Mouse (Mus musculus): ENCODE measurements around the gene Vps37d. TPM values are rescaled to one million over a fixed set of nuclear protein-coding genes. Genes with fewer than 3 reads are reported as not detected.

The Vps37d gene
- polyA plus RNA-seq (2015; fragmentation: Nextera tagmentation; extraction: Ambion mirVana): 29.4 and 29.8 TPM in 2 replicates

DNA sequence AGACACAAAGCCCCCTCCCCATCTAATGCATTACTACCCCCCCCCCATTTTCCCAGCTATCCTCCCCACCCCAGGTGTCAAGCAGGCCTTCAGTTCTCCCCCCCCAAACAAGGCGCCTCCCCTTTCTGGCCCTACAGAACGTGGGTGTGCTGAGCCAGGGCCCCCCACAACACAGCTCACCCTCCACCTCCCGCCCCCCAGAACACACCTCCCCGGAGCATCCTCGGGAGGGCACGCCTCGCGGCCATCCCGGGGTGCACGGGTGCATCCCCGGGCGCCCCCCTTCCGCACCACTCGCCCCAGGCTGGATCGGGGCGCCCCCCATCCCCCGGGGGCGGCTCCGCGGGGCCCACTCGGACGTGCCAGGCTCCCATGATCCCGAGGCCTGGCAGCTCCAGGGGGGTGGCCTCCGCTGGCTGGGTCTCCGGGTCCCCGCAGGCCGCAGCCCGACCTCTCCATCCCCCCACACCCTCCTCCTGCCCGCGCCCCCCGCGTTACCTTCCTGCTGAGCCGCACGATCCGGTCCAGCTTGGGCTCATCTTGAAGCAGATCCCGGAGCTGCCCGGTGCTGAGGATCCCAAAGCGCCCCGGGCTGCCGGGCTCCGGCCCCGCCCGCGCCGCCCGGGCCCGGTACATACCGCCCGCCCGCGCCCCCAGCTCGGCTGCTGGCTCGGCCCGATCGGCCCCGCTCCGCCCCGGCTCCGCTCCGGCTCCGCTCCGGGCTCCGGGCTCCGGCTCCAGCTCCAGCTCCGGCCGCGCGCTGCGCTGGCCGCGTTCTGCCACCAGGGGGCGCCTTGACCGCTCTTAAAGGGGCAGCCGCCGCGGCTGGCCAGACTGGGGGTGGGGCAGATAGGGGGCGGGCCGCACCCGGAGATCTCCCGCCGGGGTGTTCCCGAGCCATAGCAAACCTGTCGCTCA lies at the start of gene Vps37d:
Gene Vps37d (minus strand): TSS at position 703 of the 918 bp plus-strand sequence.
- under 1% methylated on average over 56 of the region's 83 CpGs for WGBS
- H3K36me3 ChIP-seq (ENCODE audit: control insufficient read depth, insufficient read depth, low read length): peaks cover 2% of the 10 kb centered on the region; the same call in 1 of the 2 replicates
- ATAC-seq: peak; percentile 91
- peak within 1 kb of the TSS; percentile 95 for H3K27ac ChIP-seq (ENCODE audit: low read depth, low read length)
- H3K4me2 ChIP-seq (ENCODE audit: low read length): peak within 1 kb of the TSS; percentile 80
- peak within 1 kb of the TSS; percentile 87 for H3K9ac ChIP-seq (ENCODE audit: low read depth, low read length)
- H3K4me1 ChIP-seq (ENCODE audit: control insufficient read depth, insufficient read depth, low read depth, low read length): peaks cover 14% of the 10 kb centered on the region
- peak within 1 kb of the TSS; percentile 64 for H3K4me3 ChIP-seq (ENCODE audit: low read length)
- no peaks in the 10 kb centered on the region for H3K27me3 ChIP-seq (replicated peaks; ENCODE audit: control insufficient read depth, insufficient read depth, low read length)
- no peaks in the 10 kb centered on the region for H3K9me3 ChIP-seq (ENCODE audit: control insufficient read depth, low read length)

GRCm38 (mm10) chr5:135127669-135128068 lies 49.6 kb upstream of the Vps37d start:
- no peak for ATAC-seq
- WGBS: 84% methylated on average over 6 of the region's 6 CpGs
- H3K4me1 ChIP-seq (ENCODE audit: control insufficient read depth, insufficient read depth, low read depth, low read length): no peaks in the 10 kb centered on the region

GRCm38 (mm10) chr5:135126121-135126520 lies 48.1 kb upstream of the Vps37d start:
- peaks cover 3% of the 10 kb centered on the region; the same call in 1 of the 2 replicates for H3K27me3 ChIP-seq (replicated peaks; ENCODE audit: control insufficient read depth, insufficient read depth, low read length)
- no peak overlapping the region for H3K27ac ChIP-seq (ENCODE audit: low read depth, low read length)
- no peak overlapping the region for H3K9ac ChIP-seq (ENCODE audit: low read depth, low read length)
- no peak overlapping the region for H3K4me2 ChIP-seq (ENCODE audit: low read length)
- no peaks in the 10 kb centered on the region for H3K9me3 ChIP-seq (ENCODE audit: control insufficient read depth, low read length)
- ATAC-seq: no peak
- no peak overlapping the region for H3K4me3 ChIP-seq (ENCODE audit: low read length)
- no peaks in the 10 kb centered on the region for H3K4me1 ChIP-seq (ENCODE audit: control insufficient read depth, insufficient read depth, low read depth, low read length)
- 61% methylated on average over 6 of the region's 6 CpGs for WGBS
- no peaks in the 10 kb centered on the region for H3K36me3 ChIP-seq (ENCODE audit: control insufficient read depth, insufficient read depth, low read length)

More at GRCm38 (mm10) chr5:135127669-135128068, 49.6 kb upstream of the Vps37d start:
- no peak overlapping the region for H3K27ac ChIP-seq (ENCODE audit: low read depth, low read length)
- peaks cover 6% of the 10 kb centered on the region for H3K27me3 ChIP-seq (replicated peaks; ENCODE audit: control insufficient read depth, insufficient read depth, low read length)
- H3K9ac ChIP-seq (ENCODE audit: low read depth, low read length): no peak overlapping the region
- H3K9me3 ChIP-seq (ENCODE audit: control insufficient read depth, low read length): no peaks in the 10 kb centered on the region
- H3K4me2 ChIP-seq (ENCODE audit: low read length): no peak overlapping the region
- H3K4me3 ChIP-seq (ENCODE audit: low read length): no peak overlapping the region
- H3K36me3 ChIP-seq (ENCODE audit: control insufficient read depth, insufficient read depth, low read length): no peaks in the 10 kb centered on the region

DNA sequence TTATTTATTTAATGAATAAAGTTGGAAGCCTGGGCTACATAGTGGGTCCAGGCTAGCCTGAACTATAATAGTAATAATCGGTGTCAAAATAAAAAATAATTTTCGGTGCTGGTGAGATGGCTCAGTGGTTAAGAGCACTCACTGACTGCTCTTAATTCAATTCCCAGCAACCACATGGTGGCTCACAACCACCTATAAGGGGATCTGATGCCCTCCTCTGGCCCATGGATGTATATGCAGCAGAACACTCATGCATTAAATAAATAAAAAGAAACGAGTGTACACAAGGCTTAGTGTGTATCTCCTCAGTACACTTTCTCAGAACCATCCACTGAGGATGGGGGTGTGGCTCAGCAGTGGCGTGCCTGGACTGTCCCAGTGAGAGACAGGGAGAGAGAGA lies 42.7 kb upstream of the Vps37d start:
- H3K4me2 ChIP-seq (ENCODE audit: low read length): no peak overlapping the region
- no peak for ATAC-seq
- H3K9me3 ChIP-seq (ENCODE audit: control insufficient read depth, low read length): no peaks in the 10 kb centered on the region
- peaks cover 2% of the 10 kb centered on the region; the same call in 1 of the 2 replicates for H3K4me1 ChIP-seq (ENCODE audit: control insufficient read depth, insufficient read depth, low read depth, low read length)
- H3K9ac ChIP-seq (ENCODE audit: low read depth, low read length): no peak overlapping the region
- H3K27me3 ChIP-seq (replicated peaks; ENCODE audit: control insufficient read depth, insufficient read depth, low read length): peaks cover 3% of the 10 kb centered on the region; the same call in 1 of the 2 replicates
- no peaks in the 10 kb centered on the region for H3K36me3 ChIP-seq (ENCODE audit: control insufficient read depth, insufficient read depth, low read length)
- H3K4me3 ChIP-seq (ENCODE audit: low read length): no peak overlapping the region
- WGBS: 63% methylated on average over 4 of the region's 4 CpGs
- H3K27ac ChIP-seq (ENCODE audit: low read depth, low read length): no peak overlapping the region

DNA sequence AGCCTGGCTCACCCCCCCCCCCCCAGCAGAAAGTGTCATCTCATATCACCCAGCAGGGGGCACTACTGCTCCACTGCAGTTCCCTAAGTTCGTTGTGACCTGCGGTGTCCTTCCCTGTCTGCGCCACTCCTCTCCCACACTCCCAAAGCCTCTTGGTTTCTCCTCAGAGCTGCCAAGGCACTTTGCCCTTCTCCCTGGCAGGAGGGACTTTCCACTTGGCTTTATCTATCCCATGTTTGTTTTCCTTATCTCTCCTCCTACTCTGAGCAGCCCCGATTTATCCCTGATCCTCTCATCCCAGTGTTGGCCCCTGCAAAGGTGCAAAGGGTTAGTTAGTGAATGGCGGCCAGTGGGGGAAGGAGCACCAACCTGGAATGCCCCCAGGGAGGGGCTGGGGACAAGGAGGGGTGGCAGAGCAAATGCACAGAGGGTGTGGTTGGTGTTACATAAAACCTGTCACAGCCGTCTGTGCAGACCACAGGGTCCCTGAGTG lies 40.6 kb upstream of the Vps37d start:
- H3K4me3 ChIP-seq (ENCODE audit: low read length): no peak overlapping the region
- H3K27ac ChIP-seq (ENCODE audit: low read depth, low read length): no peak overlapping the region
- 36% methylated on average over 6 of the region's 6 CpGs for WGBS
- no peak overlapping the region for H3K4me2 ChIP-seq (ENCODE audit: low read length)
- no peak for ATAC-seq
- H3K9me3 ChIP-seq (ENCODE audit: control insufficient read depth, low read length): no peaks in the 10 kb centered on the region
- H3K4me1 ChIP-seq (ENCODE audit: control insufficient read depth, insufficient read depth, low read depth, low read length): peaks cover 2% of the 10 kb centered on the region; the same call in 1 of the 2 replicates
- peaks cover 3% of the 10 kb centered on the region; the same call in 1 of the 2 replicates for H3K27me3 ChIP-seq (replicated peaks; ENCODE audit: control insufficient read depth, insufficient read depth, low read length)
- H3K36me3 ChIP-seq (ENCODE audit: control insufficient read depth, insufficient read depth, low read length): no peaks in the 10 kb centered on the region
- H3K9ac ChIP-seq (ENCODE audit: low read depth, low read length): no peak overlapping the region

GRCm38 (mm10) chr5:135115241-135115640 lies 37.2 kb upstream of the Vps37d start:
- 88% methylated on average over 8 of the region's 8 CpGs for WGBS
- Histone ChIP-seq H3K4me2 (ENCODE audit: low read length) (no peak overlapping the region), H3K36me3 (ENCODE audit: control insufficient read depth, insufficient read depth, low read length) (no peaks in the 10 kb centered on the region), H3K9ac (ENCODE audit: low read depth, low read length) (no peak overlapping the region), H3K9me3 (ENCODE audit: control insufficient read depth, low read length) (no peaks in the 10 kb centered on the region), H3K27me3 (replicated peaks; ENCODE audit: control insufficient read depth, insufficient read depth, low read length) (no peaks in the 10 kb centered on the region), H3K4me1 (ENCODE audit: control insufficient read depth, insufficient read depth, low read depth, low read length) (peaks cover 2% of the 10 kb centered on the region; the same call in 1 of the 2 replicates), H3K4me3 (ENCODE audit: low read length) (no peak overlapping the region), H3K27ac (ENCODE audit: low read depth, low read length) (no peak overlapping the region)
- ATAC-seq: no peak

- Histone ChIP-seq H3K4me3 (ENCODE audit: low read length) (no peak overlapping the region), H3K4me2 (ENCODE audit: low read length) (no peak overlapping the region), H3K9ac (ENCODE audit: low read depth, low read length) (no peak overlapping the region), H3K4me1 (ENCODE audit: control insufficient read depth, insufficient read depth, low read depth, low read length) (peaks cover 2% of the 10 kb centered on the region; the same call in 1 of the 2 replicates), H3K9me3 (ENCODE audit: control insufficient read depth, low read length) (no peaks in the 10 kb centered on the region), H3K36me3 (ENCODE audit: control insufficient read depth, insufficient read depth, low read length) (no peaks in the 10 kb centered on the region), H3K27ac (ENCODE audit: low read depth, low read length) (no peak overlapping the region), H3K27me3 (replicated peaks; ENCODE audit: control insufficient read depth, insufficient read depth, low read length) (peaks cover 9% of the 10 kb centered on the region)
- ATAC-seq: no peak
- 82% methylated on average over 12 of the region's 12 CpGs for WGBS
Measured at GRCm38 (mm10) chr5:135113782-135114181, 35.7 kb upstream of the Vps37d start.

DNA sequence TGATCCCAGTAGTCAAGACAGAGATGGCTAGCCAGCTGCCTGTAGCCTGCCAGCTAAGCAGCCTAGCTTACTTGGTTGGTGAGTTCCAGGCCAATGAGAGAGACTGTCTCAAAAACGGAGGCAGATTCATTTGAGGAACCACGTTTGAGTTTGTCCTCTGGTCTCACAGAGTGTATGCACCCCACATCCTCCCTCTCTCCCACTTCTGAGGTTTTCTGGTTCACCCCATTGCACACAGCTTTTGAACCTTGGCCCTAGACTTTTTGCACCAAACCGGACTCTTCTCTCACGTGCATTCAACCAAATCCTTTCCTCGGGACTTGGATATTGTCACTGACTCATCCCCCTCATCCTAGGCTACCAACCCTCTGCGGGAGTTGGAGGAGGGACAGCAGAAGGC lies 31.9 kb upstream of the Vps37d start:
- peaks cover 36% of the 10 kb centered on the region for H3K27me3 ChIP-seq (replicated peaks; ENCODE audit: control insufficient read depth, insufficient read depth, low read length)
- WGBS: 63% methylated on average over 6 of the region's 6 CpGs
- H3K9me3 ChIP-seq (ENCODE audit: control insufficient read depth, low read length): no peaks in the 10 kb centered on the region
- H3K4me1 ChIP-seq (ENCODE audit: control insufficient read depth, insufficient read depth, low read depth, low read length): peaks cover 11% of the 10 kb centered on the region
- H3K4me3 ChIP-seq (ENCODE audit: low read length): no peak overlapping the region
- H3K4me2 ChIP-seq (ENCODE audit: low read length): no peak overlapping the region
- H3K36me3 ChIP-seq (ENCODE audit: control insufficient read depth, insufficient read depth, low read length): no peaks in the 10 kb centered on the region
- ATAC-seq: no peak
- H3K9ac ChIP-seq (ENCODE audit: low read depth, low read length): no peak overlapping the region
- no peak overlapping the region for H3K27ac ChIP-seq (ENCODE audit: low read depth, low read length)

DNA sequence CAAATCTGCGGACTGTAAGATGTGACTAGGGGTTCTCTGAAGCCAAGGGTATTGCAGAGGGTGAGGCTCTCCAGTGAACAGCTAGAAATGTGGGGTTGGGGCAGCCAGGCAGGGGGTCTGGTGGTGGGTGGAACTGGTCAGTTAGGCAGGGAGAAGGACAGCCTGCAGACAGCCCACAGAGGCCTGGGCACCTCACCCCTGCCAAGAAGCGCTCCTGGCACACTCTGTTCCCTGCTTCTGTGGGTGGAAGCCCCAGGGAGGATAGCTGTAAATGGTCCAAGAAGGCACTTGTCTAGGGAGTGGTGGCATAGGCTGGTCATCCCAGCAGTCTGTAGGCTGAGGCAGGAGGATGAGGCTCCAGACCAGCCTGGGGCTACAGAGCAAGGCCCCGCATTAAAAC lies 31.4 kb upstream of the Vps37d start:
- no peak overlapping the region for H3K27ac ChIP-seq (ENCODE audit: low read depth, low read length)
- H3K4me1 ChIP-seq (ENCODE audit: control insufficient read depth, insufficient read depth, low read depth, low read length): peaks cover 11% of the 10 kb centered on the region
- ATAC-seq: no peak
- H3K9ac ChIP-seq (ENCODE audit: low read depth, low read length): no peak overlapping the region
- no peak overlapping the region for H3K4me2 ChIP-seq (ENCODE audit: low read length)
- H3K27me3 ChIP-seq (replicated peaks; ENCODE audit: control insufficient read depth, insufficient read depth, low read length): peaks cover 41% of the 10 kb centered on the region
- no peaks in the 10 kb centered on the region for H3K36me3 ChIP-seq (ENCODE audit: control insufficient read depth, insufficient read depth, low read length)
- H3K4me3 ChIP-seq (ENCODE audit: low read length): no peak overlapping the region
- WGBS: 92% methylated on average over 3 of the region's 3 CpGs
- no peaks in the 10 kb centered on the region for H3K9me3 ChIP-seq (ENCODE audit: control insufficient read depth, low read length)
